Mouse (Mus musculus) cerebellum, adult 2 months (tissue): ENCODE results near the gene Atp9a.

ENCODE experiments used
- CTCF ChIP-seq: fragments of 200-500 bp; IDR thresholded peaks from 2 replicates; pipeline ENCODE4 v1.5.1; 2011; ENCODE audit warnings: low read depth, mild to moderate bottlenecking, control low read depth, low read length, moderate library complexity, borderline replicate concordance; ENCODE audit not compliant: insufficient read depth
- POLR2A ChIP-seq: fragments of 200-500 bp; IDR thresholded peaks from 2 replicates; pipeline ENCODE4 v1.6.1; 2011; ENCODE audit warnings: low read length, control low read depth, borderline replicate concordance; ENCODE audit not compliant: insufficient read depth

- TF ChIP-seq POLR2A (no peak), CTCF (no peak)
Observed at GRCm38 (mm10) chr2:168683520-168684150, 58.6 kb downstream of the Atp9a start.
